Mouse (Mus musculus) ES-Bruce4 (cell line): ENCODE measurements around the gene Suz12. TPM values are rescaled to one million over a fixed set of nuclear protein-coding genes. Genes with fewer than 3 reads are reported as not detected.
"Not testable (repeated sequence)": the region's sequence is repeated elsewhere in the genome, so short reads cannot be mapped to it uniquely, and the experiment has no call there.

ENCODE experiments used
- H3K27ac ChIP-seq: 2 replicates; pipeline ENCODE4 v1.5.1; 2012; ENCODE audit warnings: low read length, inconsistent platforms; ENCODE audit not compliant: insufficient read depth
- H3K27me3 ChIP-seq: 2 replicates; pipeline ENCODE4 v1.6.1; 2012; ENCODE audit warnings: mild to moderate bottlenecking, low read length, inconsistent platforms; ENCODE audit not compliant: control insufficient read depth, poor library complexity, insufficient read depth, severe bottlenecking
- H3K36me3 ChIP-seq: 2 replicates; pipeline ENCODE4 v1.6.1; 2012; ENCODE audit warnings: inconsistent platforms, mild to moderate bottlenecking, low read length, moderate library complexity; ENCODE audit not compliant: control insufficient read depth, poor library complexity, insufficient read depth, severe bottlenecking
- H3K4me1 ChIP-seq: one replicate; pipeline ENCODE4 v1.8.1; 2011; ENCODE audit warnings: low read length; ENCODE audit not compliant: control insufficient read depth, insufficient read depth
- H3K4me3 ChIP-seq: 2 replicates; pipeline ENCODE4 v1.5.1; 2011; ENCODE audit warnings: low read depth, mild to moderate bottlenecking, low read length
- H3K9ac ChIP-seq: 2 replicates; pipeline ENCODE4 v1.6.1; 2012; ENCODE audit warnings: low read depth, mild to moderate bottlenecking, inconsistent platforms; ENCODE audit not compliant: poor library complexity, severe bottlenecking
- H3K9me3 ChIP-seq: replicated peaks from 2 replicates; pipeline ENCODE4 v1.6.1; 2012; ENCODE audit warnings: mild to moderate bottlenecking, low read length, inconsistent platforms; ENCODE audit not compliant: control insufficient read depth, poor library complexity, insufficient read depth, severe bottlenecking
- CTCF ChIP-seq: IDR thresholded peaks from one replicate; pipeline ENCODE4 v1.8.1; 2011; ENCODE audit warnings: low read depth, low read length
- EP300 ChIP-seq: IDR thresholded peaks from 2 replicates; pipeline ENCODE4 v1.6.1; 2011; ENCODE audit warnings: low read depth, low read length; ENCODE audit not compliant: insufficient read depth
- POLR2A ChIP-seq: IDR thresholded peaks from one replicate; pipeline ENCODE4 v1.8.1; 2011; ENCODE audit warnings: low read length; ENCODE audit not compliant: insufficient read depth
- polyA plus RNA-seq: library from polyadenylated mRNA; stranded (reverse); fragments of >200 nt; gene quantifications from 2 replicates; pipeline ENCODE4 v1.2.4, GENCODE M21; 2011; ENCODE audit warnings: low read depth; ENCODE audit not compliant: missing spikeins, insufficient read depth, insufficient read length

Gene Suz12
- polyA plus RNA-seq, 1 experiment = 235 TPM

GRCm38 (mm10) chr11:79975377-79975776 is 17.5 kb upstream of the Suz12 start:
- peaks cover 15% of the 10 kb centered on the region for H3K9me3 ChIP-seq
- no peak for TF ChIP-seq CTCF
- peak; percentile 74; the same call in 1 of the 2 replicates for TF ChIP-seq EP300
- peak overlapping the region; percentile 79; the same call in 1 of the 2 replicates for H3K9ac ChIP-seq
- H3K36me3 ChIP-seq = no peaks in the 10 kb centered on the region
- H3K27ac ChIP-seq = peak overlapping the region; percentile 92
- peak overlapping the region; percentile 1; the same call in 1 of the 2 replicates for H3K4me3 ChIP-seq
- H3K27me3 ChIP-seq = no peaks in the 10 kb centered on the region
- H3K4me1 ChIP-seq = peaks cover 1% of the 10 kb centered on the region

- Histone ChIP-seq H3K4me1 (peaks cover 3% of the 10 kb centered on the region), H3K4me3 (no peak overlapping the region), H3K27me3 (no peaks in the 10 kb centered on the region), H3K9ac (no peak overlapping the region), H3K9me3 (peaks cover 15% of the 10 kb centered on the region), H3K27ac (peak overlapping the region; percentile 99), H3K36me3 (no peaks in the 10 kb centered on the region)
- TF ChIP-seq POLR2A (no peak), CTCF (no peak), EP300 (no peak)
Measured at GRCm38 (mm10) chr11:79976222-79976621, 16.7 kb upstream of the Suz12 start.

GRCm38 (mm10) chr11:79976645-79977044 is 16.3 kb upstream of the Suz12 start:
- H3K36me3 ChIP-seq, H3K4me1 ChIP-seq, H3K27me3 ChIP-seq, H3K9ac ChIP-seq, H3K4me3 ChIP-seq: not testable (repeated sequence)
- peak overlapping the region; percentile 99 for H3K27ac ChIP-seq
- peaks cover 15% of the 10 kb centered on the region for H3K9me3 ChIP-seq

GRCm38 (mm10) chr11:79977061-79977460 is 15.8 kb upstream of the Suz12 start:
- H3K4me3 ChIP-seq, H3K27me3 ChIP-seq, H3K9ac ChIP-seq, H3K36me3 ChIP-seq, H3K4me1 ChIP-seq: not testable (repeated sequence)
- Histone ChIP-seq H3K27ac (peak overlapping the region; percentile 99), H3K9me3 (peaks cover 15% of the 10 kb centered on the region)

- not testable (repeated sequence) for H3K4me3 ChIP-seq, H3K9ac ChIP-seq, H3K27me3 ChIP-seq, H3K36me3 ChIP-seq, H3K4me1 ChIP-seq
- peaks cover 15% of the 10 kb centered on the region for H3K9me3 ChIP-seq
- H3K27ac ChIP-seq = peak overlapping the region; percentile 99
Measured at GRCm38 (mm10) chr11:79977747-79978146, 15.2 kb upstream of the Suz12 start.

GRCm38 (mm10) chr11:79986886-79987285 is 6.0 kb upstream of the Suz12 start:
- TF ChIP-seq CTCF (no peak), POLR2A (no peak), EP300 (no peak)
- H3K9ac ChIP-seq = no peak overlapping the region

GRCm38 (mm10) chr11:79987896-79988295 is 5.0 kb upstream of the Suz12 start:
- TF ChIP-seq CTCF (no peak), POLR2A (no peak), EP300 (no peak)
- Histone ChIP-seq H3K27me3 (no peaks in the 10 kb centered on the region), H3K27ac (no peak overlapping the region), H3K36me3 (no peaks in the 10 kb centered on the region), H3K9ac (no peak overlapping the region), H3K4me1 (no peaks in the 10 kb centered on the region), H3K9me3 (no peaks in the 10 kb centered on the region), H3K4me3 (no peak overlapping the region)

More at GRCm38 (mm10) chr11:79986886-79987285, 6.0 kb upstream of the Suz12 start:
- Histone ChIP-seq H3K36me3 (no peaks in the 10 kb centered on the region), H3K27ac (peak overlapping the region; percentile 52; the same call in 1 of the 2 replicates), H3K4me3 (no peak overlapping the region), H3K9me3 (no peaks in the 10 kb centered on the region), H3K4me1 (peaks cover 4% of the 10 kb centered on the region), H3K27me3 (no peaks in the 10 kb centered on the region)
